Mouse (Mus musculus) neural tube, embryonic 14.5 days (tissue): ENCODE measurements around the gene Rraga. TPM values are rescaled to one million over a fixed set of nuclear protein-coding genes. Genes with fewer than 3 reads are reported as not detected.
"Not testable (repeated sequence)": the region's sequence is repeated elsewhere in the genome, so short reads cannot be mapped to it uniquely, and the experiment has no call there.

Experiments
- ATAC-seq: fragments of 200-750 bp; cut with Nextera tagmentation; 2 replicates; pipeline ENCODE4 v1.8.0; 2017; ENCODE audit warnings: low read depth, mild to moderate bottlenecking, moderate TSS enrichment, moderate library complexity
- H3K27ac ChIP-seq: fragments of 300-500 bp; sonication (generic); 2 replicates; pipeline ENCODE4 v1.5.1; 2014; ENCODE audit warnings: low read depth, mild to moderate bottlenecking, control low read depth, low read length, moderate library complexity, mixed read lengths
- H3K27me3 ChIP-seq: fragments of 300-500 bp; sonication (generic); 2 replicates; pipeline ENCODE4 v1.6.1; 2014; ENCODE audit warnings: low read length; ENCODE audit not compliant: control insufficient read depth, insufficient read depth
- H3K36me3 ChIP-seq: fragments of 300-500 bp; sonication (generic); 2 replicates; pipeline ENCODE4 v1.6.1; 2014; ENCODE audit warnings: low read length, mixed read lengths; ENCODE audit not compliant: control insufficient read depth, insufficient read depth
- H3K4me1 ChIP-seq: fragments of 300-500 bp; sonication (generic); 2 replicates; pipeline ENCODE4 v1.6.1; 2014; ENCODE audit warnings: low read length; ENCODE audit not compliant: control insufficient read depth, insufficient read depth
- H3K4me2 ChIP-seq: fragments of 300-500 bp; sonication (generic); 2 replicates; pipeline ENCODE4 v1.6.1; 2014; ENCODE audit warnings: mild to moderate bottlenecking, low read depth, low read length, control low read depth
- H3K4me3 ChIP-seq: fragments of 300-500 bp; sonication (generic); 2 replicates; pipeline ENCODE4 v1.5.1; 2014; ENCODE audit warnings: low read depth, low read length, control low read depth, mixed read lengths
- H3K9ac ChIP-seq: fragments of 300-500 bp; sonication (generic); replicated peaks from 2 replicates; pipeline ENCODE4 v1.6.1; 2014; ENCODE audit warnings: low read depth, mild to moderate bottlenecking, control low read depth, low read length, mixed read lengths
- H3K9me3 ChIP-seq: fragments of 300-500 bp; sonication (generic); 2 replicates; pipeline ENCODE4 v1.6.1; 2016; ENCODE audit warnings: low read length; ENCODE audit not compliant: control insufficient read depth
- WGBS: fragments of 180-500 bp; shearing (Covaris S2); extraction: QIAGEN DNeasy Blood & Tissue Kit; methylation state at CpG from one replicate; pipeline ENCODE4 v1.1.7; 2014; 5-methylcytosine and 5-hydroxymethylcytosine counted together
- polyA plus RNA-seq: library from polyadenylated mRNA; unstranded; fragments of >200 nt; fragmentation: Nextera tagmentation; extraction: Ambion mirVana; gene quantifications from 2 replicates; pipeline ENCODE4 v1.2.1, GENCODE M21; 2014

The Rraga gene
- polyA plus RNA-seq, 1 experiment from 2014 or later: 135 TPM

DNA sequence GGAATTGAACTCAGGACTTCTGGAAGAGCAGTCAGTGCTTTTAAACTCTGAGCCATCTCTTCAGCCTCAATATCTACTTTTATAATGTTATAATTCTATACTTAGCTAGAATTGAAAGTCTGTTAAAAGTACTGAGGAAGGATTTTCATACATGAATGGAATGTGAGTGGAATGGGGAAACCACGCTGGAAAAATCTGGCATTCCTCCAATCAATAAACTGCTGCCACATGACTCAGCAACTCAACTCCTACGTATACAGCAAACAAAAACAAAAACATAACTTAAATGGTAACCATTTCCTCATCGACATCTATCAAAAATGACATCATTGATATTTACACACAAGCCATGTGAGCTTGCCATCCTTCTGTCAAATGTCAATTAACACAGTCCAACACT lies 46.6 kb downstream of the Rraga start:
- H3K36me3 ChIP-seq: no peaks in the 10 kb centered on the region
- H3K9me3 ChIP-seq: no peaks in the 10 kb centered on the region
- H3K4me2 ChIP-seq: no peak overlapping the region
- no peak overlapping the region for H3K9ac ChIP-seq
- H3K27me3 ChIP-seq: no peaks in the 10 kb centered on the region
- H3K27ac ChIP-seq: no peak overlapping the region
- no peak overlapping the region for H3K4me3 ChIP-seq
- WGBS: 76% methylated on average over 3 of the region's 3 CpGs
- ATAC-seq: no peak
- no peaks in the 10 kb centered on the region for H3K4me1 ChIP-seq

DNA sequence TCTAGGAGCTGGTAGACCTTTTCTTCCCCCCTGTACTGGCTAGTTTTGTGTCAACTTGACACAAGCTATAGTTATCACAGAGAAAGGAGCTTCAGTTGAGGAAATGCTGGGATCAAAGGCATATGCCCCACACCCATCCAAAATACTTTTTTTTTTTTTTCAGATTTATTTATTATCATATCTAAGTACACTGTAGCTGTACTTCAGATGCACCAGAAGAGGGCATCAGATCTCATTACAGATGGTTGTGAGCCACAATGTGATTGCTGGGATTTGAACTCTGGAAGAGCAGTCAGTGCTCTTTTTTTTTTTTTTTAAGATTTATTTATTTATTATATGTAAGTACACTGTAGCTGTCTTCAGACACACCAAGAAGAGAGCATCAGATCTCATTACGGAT lies 47.1 kb downstream of the Rraga start:
- not testable (repeated sequence) for ATAC-seq, H3K4me1 ChIP-seq, H3K4me2 ChIP-seq, H3K9me3 ChIP-seq, H3K27me3 ChIP-seq, H3K9ac ChIP-seq, H3K36me3 ChIP-seq, H3K4me3 ChIP-seq, H3K27ac ChIP-seq
- 81% methylated on average over 1 of the region's 1 CpGs for WGBS

DNA sequence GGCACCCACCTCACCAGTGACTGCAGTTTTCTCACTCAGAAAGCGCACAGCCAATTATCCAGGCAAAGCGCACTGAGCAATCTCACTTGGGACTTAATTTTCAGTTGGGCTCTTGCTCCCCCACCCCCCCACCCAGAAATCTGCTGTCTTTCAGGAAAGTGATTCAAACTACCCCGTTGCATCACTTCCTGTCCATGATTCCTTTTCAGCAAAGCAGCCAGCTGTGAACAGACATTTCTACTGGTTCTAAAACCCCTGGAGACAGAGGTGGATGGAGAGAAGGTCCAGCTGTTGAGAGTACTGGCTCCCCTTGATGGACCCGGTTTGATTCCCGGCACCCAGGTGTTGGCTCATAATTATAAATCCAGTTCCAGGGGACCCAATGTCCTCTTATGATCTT lies 50.0 kb downstream of the Rraga start:
- Histone ChIP-seq H3K4me1 (no peaks in the 10 kb centered on the region), H3K36me3 (no peaks in the 10 kb centered on the region), H3K9me3 (no peaks in the 10 kb centered on the region), H3K27ac (no peak overlapping the region), H3K27me3 (no peaks in the 10 kb centered on the region), H3K4me3 (no peak overlapping the region), H3K9ac (no peak overlapping the region), H3K4me2 (no peak overlapping the region)
- no peak for ATAC-seq
- WGBS: 85% methylated on average over 5 of the region's 5 CpGs

DNA sequence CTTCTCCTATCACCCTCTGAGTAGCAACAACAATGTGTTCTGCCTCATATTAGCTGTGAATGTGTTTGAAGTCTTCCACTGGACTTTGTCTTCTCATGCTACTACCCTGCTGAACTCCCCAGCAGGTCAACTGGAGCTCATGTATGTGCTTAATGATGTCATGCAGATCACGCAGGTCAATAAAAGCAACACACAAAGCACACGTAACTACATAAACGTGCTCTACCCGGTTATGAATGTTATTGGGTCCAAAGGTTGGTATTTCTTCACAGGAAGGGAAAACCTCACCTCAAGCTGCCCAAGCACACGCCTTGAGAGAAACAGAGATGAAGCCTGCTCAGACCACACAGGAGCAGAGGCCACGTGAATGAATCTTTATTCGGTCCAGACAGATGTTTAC lies 51.0 kb downstream of the Rraga start:
- H3K4me1 ChIP-seq, H3K9me3 ChIP-seq, H3K9ac ChIP-seq, ATAC-seq, H3K36me3 ChIP-seq, H3K4me2 ChIP-seq, H3K27me3 ChIP-seq, H3K4me3 ChIP-seq, H3K27ac ChIP-seq: not testable (repeated sequence)
- 96% methylated on average over 7 of the region's 7 CpGs for WGBS

Other genes with a start within 250 kb of the Rraga start
- gene Saxo1, start 17.3 kb upstream of the Rraga start, polyA plus RNA-seq: not detected in 2 replicates
- gene Haus6, start 36.4 kb downstream of the Rraga start, polyA plus RNA-seq: 6.3 TPM in 2 replicates
- 33.9 and 53.9 TPM in 2 replicates for gene Plin2, start 94.4 kb downstream of the Rraga start, polyA plus RNA-seq
- gene Dennd4c, start 172.9 kb downstream of the Rraga start, polyA plus RNA-seq: 4.3 and 5.3 TPM in 2 replicates